Mouse (Mus musculus) urinary bladder, postnatal 36 days (tissue): ENCODE results near the gene Elf3.
"Not testable (repeated sequence)": the region's sequence is repeated elsewhere in the genome, so short reads cannot be mapped to it uniquely, and the experiment has no call there.

Source experiments
- DNase-seq, 2 experiments: peaks; one replicate each; pipeline ENCODE4 v3.0.0; 2022; ENCODE audit warnings: low spot score in 2 of 2, mixed read lengths in 1 of 2

Gene Elf3

DNA sequence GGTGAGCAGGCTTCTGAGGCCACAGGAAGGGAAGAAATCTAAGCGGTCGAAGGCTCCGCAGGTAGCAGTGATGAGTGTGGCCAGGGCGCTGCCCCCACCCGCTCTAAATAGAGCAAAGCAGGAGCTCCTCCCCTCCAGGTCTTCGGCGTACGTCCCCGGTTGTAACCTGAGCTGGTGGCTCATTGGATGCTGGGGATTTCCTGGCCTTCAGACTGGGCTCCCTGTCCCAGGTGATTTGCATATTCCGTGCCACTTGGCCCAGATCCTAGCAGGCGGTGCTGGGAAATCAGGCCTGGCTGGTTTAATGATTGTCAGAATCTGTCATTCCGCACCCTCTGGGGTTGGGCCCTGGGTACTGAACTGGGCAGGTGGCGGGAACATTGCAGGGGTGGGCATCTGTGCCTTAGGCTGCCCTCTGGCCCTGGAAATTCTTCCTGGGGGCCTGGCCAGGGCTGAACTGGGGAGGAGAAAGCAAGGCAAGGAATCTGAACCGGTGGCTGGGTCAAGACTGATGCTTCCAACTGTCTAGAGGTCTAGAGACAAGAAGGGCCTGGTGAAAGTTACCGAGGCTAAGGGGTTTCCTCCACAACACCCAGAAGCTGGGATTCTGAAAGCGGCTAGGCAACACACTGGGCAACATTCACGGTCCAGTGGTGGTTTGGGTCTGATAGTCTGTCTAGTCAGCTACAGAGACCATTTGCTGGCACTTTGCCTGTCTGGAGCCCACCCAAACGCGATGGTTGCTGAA lies at the start of gene Elf3:
Elf3 (minus strand) TSS at position 189 of the 748 bp plus-strand sequence.
- peak; percentile 80 to 86 for DNase-seq

DNA sequence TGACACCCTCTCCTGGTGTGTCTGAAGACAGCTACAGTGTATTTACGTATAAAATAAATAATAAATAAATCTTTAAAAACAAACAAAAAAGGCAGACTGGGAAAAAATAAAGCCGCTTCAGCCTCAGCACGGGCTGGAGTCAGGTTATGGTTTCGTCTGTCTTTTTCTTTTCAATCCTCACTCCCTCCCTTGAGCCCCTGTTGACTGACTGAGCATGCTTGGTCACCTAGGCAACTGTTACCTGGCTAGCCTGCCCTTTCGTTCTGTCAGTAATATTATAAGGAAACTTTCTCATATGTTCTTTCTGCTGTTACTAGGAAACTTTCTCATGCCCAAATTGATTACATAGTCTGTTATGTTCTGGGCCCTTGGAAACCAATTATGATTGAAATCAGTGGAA lies 32.5 kb upstream of the Elf3 start:
- DNase-seq = no peak

DNA sequence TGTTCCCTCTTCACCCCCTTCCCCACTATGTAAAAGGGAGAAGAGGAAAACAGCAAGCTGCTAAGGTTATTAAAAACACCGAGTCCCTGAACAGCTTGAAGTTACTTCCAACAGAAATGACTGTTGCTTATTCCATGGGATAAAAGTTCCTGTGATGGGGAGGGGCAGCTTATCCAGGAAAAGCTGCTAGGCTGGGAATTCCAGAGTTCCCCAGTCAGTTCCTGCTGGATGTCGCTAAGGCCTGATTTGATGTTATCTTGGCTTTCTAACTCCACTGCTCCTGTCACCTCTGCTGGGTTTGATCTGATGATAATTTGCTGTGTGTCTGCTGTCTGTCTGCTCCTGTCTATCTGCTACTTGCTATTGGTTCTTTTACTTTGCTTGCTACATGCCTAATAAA lies 27.9 kb upstream of the Elf3 start:
- no peak for DNase-seq

DNA sequence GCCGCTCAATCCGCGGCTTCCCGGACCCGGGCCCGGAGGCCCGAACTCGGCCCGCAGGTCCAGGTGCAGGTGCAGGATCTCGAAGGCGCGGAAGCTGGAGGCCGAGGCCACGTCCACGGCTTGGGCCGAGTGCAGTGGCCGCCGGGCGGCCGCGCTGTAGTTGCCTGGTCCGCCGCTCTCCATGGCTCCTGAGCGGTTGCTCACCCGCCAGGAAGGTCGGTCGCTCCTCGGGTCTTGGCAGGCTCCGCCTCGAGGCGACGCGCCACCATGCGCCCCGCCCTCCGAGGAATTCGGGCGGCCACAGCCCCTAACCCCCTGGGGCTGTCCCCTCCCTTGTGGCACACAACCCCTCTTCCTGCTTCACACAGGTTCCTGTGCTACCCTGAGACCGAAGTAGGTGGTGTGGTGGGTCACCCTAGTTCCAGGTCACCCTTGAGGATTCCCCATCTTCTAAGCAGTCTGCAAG lies 25.5 kb upstream of the Elf3 start, which contains the start of gene Rnpep:
Rnpep (minus strand) TSS at position 259 of the 466 bp plus-strand sequence.
- DNase-seq = peak; percentile 62

GRCm38 (mm10) chr1:135283287-135283825 lies 25.0 kb upstream of the Elf3 start:
- DNase-seq = peak in 1 of 2 experiments; percentile 20

DNA sequence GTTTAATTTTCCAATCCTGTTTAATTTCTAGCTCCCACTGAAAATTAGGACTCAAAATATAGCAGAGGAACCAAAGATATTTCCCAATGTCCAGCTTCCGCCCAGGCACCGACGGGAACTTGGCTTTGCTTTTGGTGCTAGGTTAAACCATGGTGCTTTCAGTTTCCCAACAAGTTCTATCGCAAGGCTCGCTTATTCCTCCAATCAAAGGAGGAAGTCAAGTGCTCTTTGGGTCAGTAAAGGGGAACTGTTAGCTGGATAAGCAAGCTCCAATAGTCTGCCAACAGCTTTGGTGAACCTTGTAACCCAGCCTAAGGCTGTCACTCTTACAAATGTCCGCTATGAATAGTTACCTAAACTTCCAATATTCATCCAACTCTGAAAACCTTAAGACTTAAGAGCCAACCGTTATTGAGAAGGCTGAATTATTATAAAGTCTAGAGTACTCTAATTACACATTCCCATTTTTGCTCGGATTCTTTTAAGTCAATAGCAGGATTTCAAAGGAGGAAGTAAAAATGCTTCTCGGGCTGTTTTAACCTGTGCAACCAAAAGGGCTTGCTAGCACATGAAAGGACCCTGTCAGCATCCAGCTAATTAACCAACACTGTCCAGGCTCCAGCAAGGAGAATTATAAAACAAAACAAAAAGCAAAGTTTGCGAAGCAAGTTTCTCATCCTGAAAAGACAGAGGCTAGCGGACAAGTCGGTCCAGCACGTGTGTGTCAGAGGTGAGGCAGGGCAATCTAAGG lies 24.3 kb upstream of the Elf3 start:
- DNase-seq = peak in 1 of 2 experiments; percentile 62

- DNase-seq = no peak
These were observed 23.5 kb upstream of the Elf3 start for GRCm38 (mm10) chr1:135281841-135282240.

DNA sequence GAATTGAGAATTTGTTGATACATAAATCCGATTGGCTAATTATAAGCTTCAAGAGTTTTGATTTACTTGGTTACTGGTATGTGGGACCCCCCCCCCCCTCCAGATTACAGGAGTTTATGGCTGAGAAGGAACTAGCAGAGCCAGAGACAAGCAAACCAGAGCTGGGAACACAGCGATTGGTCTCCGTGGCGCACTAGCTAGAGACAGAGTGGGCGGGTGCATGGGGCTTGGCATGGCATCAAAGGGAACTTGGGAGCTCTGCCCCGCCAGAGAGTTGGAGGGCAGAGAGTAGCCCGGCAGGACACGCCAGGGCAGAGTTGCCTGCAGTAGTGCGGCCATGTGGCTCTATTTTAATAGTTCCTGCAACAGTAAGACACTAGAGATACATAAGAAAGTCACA lies 22.3 kb upstream of the Elf3 start:
- peak in 1 of 2 experiments; percentile 77 for DNase-seq

- DNase-seq = no peak
These were observed 13.0 kb upstream of the Elf3 start for GRCm38 (mm10) chr1:135271371-135271770.

GRCm38 (mm10) chr1:135267663-135268446 lies 9.5 kb upstream of the Elf3 start:
- DNase-seq = no peak

DNA sequence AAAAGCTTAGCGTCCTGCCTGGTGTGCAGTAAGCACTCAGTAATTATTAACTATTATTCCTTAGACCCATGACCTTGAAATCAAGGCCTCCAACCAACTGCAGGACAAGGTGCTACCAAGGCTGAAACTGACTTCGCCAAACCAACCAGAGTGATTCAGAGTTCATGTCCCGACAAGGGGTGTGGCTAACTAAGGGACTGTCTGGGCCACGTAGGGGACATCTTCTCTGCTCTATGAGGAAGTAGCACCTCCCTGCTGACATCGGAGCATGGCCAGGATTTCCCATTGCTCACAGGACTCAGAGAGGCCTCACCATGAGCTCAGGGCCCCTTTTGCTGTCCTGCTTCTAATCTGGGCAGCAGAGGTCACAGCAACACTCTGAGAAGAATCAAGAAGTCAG lies 7.5 kb upstream of the Elf3 start:
- DNase-seq = no peak

- DNase-seq = no peak
These were observed 4.9 kb upstream of the Elf3 start for GRCm38 (mm10) chr1:135263316-135263715.

GRCm38 (mm10) chr1:135262329-135262728 lies 4.0 kb upstream of the Elf3 start:
- DNase-seq = no peak

DNA sequence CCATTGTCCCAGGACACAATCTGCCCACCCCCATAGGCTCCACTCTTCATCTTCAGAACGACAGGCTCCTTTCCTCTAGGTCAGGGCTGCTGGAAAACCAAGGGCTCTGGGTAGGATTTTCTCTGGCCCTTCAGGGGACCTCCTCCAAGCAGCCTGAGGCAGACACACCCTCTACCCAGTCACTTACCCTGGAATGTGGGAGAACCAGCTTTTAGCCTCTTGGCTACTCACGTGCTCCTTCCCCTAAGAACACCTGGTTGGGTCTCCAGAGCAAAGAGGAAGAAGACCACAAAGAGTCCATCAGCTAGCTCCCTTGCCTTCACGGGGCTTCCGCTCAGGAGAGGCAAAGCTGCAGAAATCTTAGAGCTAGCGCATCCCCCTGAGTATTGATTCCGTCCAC lies 2.6 kb upstream of the Elf3 start:
- DNase-seq = peak in 1 of 2 experiments; percentile 53

DNA sequence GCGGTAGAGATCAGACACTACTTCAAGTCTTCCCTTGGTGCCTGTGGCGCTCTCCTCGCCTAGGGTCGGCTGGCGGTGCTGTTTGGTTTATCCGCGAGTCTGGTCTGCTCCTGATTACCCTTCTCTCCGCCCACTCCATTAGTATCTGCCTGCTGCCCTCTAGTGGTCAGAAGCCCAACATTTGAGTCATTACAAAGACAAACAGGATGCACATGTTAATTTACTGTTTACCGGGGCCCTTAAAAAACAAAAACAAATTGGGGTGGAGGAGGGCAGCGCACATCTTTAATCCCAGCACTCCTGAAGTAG lies 714 bp upstream of the Elf3 start:
- DNase-seq = peak; percentile 66 to 82

GRCm38 (mm10) chr1:135256299-135256698 lies 2.1 kb downstream of the Elf3 start:
- DNase-seq = peak; percentile 74 to 76

GRCm38 (mm10) chr1:135252854-135253253 lies 5.5 kb downstream of the Elf3 start:
- DNase-seq = peak in 1 of 2 experiments; percentile 47

GRCm38 (mm10) chr1:135251405-135251804 lies 7.0 kb downstream of the Elf3 start:
- no peak for DNase-seq

GRCm38 (mm10) chr1:135250706-135251105 lies 7.7 kb downstream of the Elf3 start:
- no peak for DNase-seq

- DNase-seq = peak; percentile 69 to 77
These were observed 9.9 kb downstream of the Elf3 start for GRCm38 (mm10) chr1:135248434-135248850.

DNA sequence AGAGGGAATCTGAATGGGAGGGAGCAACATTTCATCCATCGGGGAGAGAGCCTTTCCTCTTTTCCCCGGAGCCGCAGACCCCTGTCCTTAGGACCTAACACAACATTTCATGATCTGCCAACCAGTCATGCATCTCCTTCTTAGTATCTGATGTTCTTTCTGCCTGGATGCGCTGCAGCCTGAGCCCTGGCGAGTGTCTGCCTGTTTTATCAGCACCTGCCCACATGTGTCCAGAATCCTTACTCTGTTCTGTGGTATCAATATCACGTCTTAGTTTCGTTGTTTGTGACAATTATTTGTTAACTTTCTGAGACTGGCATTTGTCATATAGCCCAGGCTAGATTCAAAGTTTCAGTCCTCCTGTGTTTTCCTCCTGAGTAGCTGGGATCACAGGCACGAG lies 14.4 kb downstream of the Elf3 start:
- no peak for DNase-seq

DNA sequence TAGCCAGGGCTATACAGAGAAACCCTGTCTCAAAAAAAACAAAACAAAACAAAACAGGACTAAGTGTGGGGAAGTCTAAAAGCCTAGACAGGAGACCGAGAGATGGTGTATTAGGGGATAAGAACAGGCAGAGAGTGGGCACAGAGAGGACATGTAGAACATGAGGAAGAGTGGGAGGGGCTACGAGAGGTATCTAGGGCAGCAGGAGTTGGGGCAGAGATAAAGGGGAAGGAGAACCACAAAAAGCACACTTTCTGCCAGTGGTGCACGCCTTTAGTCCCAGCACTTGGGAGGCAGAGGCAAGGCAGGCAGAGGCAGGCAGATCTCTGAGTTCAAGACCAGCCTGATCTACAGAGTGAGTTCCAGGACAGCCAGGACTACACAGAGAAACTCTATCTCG lies 18.2 kb downstream of the Elf3 start:
- not testable (repeated sequence) for DNase-seq
